Mouse (Mus musculus) bone marrow macrophage, adult 2 months (primary cell): ENCODE data around the gene Arnt2.

ENCODE experiments used
- CTCF ChIP-seq: IDR thresholded peaks from 2 replicates; pipeline ENCODE4 v1.5.1; 2012; ENCODE audit warnings: low read depth, mild to moderate bottlenecking, low read length, moderate library complexity
- POLR2A ChIP-seq: IDR thresholded peaks from 2 replicates; pipeline ENCODE4 v1.6.1; 2012; ENCODE audit warnings: mild to moderate bottlenecking, low read depth, low read length, borderline replicate concordance

DNA sequence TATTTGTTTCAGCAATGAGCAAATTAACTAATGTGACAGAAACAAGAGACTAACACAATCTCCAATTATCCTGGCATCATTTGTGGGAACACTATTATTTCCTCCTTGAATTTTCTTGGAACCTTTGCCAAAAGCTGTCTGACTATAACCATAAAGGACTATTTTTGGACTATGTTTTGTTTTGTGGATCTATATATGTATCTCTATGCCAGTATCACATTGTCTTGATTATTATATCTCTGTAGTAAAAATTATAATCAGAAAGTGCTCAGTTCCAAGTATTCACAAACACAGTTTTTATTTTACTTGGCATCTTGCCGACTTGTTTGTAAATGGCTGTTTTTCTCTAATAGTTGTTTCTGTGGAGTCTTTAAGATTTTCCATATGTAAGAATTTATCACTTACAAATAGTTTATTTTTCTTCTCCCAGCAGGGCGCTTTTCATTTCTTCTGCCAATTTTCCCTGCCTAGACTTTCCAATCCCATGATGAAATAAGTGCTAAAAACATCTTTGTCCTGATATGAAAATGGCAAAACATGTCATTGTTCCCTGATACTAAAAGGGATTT, 32.5 kb upstream of the Arnt2 start:
- no peak for TF ChIP-seq POLR2A
- TF ChIP-seq CTCF: no peak
